Mouse (Mus musculus) brain, embryonic 14.5 days (tissue): ENCODE measurements around the gene Gm10972.

Experiments used
- CTCF ChIP-seq: fragments of 200-500 bp; IDR thresholded peaks from 2 replicates; pipeline ENCODE4 v1.5.1; 2012; ENCODE audit warnings: inconsistent platforms, mild to moderate bottlenecking, moderate library complexity, borderline replicate concordance; ENCODE audit not compliant: insufficient read depth, insufficient read length; ENCODE audit errors: extremely low read depth
- POLR2A ChIP-seq: fragments of 200-500 bp; IDR thresholded peaks from 2 replicates; pipeline ENCODE4 v1.6.1; 2012; ENCODE audit warnings: mild to moderate bottlenecking, inconsistent platforms, borderline replicate concordance; ENCODE audit not compliant: poor library complexity, insufficient read depth, insufficient read length, severe bottlenecking; ENCODE audit errors: extremely low read depth

- TF ChIP-seq POLR2A = no peak
- TF ChIP-seq CTCF = no peak
Observed at GRCm38 (mm10) chr3:94613258-94613878, 29.5 kb upstream of the Gm10972 start.
